Mouse (Mus musculus) thymus, postnatal 4 days (tissue): ENCODE results near the gene Wdr46.

Experiments used
- DNase-seq: peaks from one replicate; pipeline ENCODE4 v3.0.0; 2021

Gene Wdr46

DNA sequence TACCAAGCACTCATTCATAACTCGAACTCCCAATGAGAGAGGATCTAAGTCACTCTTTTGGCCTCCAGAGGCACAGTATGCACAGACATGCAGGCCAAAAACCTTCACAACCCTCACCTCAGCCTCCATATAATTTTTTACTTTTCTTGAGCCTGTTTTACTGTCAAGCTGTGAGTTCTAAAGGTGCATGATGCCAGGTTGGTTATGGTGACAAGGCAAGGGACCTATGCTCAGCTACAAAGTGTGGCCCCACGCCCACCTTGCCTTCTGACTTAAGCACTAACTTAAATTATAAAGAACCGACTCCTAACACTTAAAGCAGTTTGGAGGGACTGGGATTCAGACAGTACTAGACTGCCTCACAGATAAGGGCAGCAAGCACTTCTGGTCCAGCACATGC lies 12.8 kb downstream of the Wdr46 start:
- DNase-seq: no peak

DNA sequence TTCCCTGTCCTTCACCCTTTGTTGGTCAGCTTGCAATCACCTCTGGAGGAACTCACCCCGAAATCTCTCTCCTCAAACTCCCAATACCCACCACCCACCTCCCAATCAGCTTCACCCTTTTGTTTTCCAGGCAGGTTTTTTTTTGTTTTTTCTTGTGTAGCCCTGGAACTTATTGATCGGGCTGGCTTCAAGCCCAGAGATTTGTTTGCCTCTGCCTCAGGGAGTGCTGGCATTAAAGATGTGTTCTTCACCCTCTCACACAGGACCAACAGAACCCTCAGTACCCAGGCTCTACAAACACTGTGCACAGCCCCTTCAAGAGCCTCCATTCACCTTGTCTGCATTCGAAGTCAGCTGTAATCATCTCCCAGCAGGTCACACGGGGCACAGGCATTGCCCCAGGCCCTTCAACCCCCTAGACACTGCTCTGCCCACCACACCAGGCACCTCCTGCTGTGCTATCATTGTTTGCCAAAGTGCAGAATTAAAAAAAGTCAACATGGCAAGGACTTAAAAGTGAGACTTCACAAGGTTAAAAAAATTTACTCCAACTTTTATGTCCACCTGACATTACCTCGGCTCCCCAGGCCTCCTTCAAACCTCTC lies 13.6 kb downstream of the Wdr46 start:
- no peak for DNase-seq

DNA sequence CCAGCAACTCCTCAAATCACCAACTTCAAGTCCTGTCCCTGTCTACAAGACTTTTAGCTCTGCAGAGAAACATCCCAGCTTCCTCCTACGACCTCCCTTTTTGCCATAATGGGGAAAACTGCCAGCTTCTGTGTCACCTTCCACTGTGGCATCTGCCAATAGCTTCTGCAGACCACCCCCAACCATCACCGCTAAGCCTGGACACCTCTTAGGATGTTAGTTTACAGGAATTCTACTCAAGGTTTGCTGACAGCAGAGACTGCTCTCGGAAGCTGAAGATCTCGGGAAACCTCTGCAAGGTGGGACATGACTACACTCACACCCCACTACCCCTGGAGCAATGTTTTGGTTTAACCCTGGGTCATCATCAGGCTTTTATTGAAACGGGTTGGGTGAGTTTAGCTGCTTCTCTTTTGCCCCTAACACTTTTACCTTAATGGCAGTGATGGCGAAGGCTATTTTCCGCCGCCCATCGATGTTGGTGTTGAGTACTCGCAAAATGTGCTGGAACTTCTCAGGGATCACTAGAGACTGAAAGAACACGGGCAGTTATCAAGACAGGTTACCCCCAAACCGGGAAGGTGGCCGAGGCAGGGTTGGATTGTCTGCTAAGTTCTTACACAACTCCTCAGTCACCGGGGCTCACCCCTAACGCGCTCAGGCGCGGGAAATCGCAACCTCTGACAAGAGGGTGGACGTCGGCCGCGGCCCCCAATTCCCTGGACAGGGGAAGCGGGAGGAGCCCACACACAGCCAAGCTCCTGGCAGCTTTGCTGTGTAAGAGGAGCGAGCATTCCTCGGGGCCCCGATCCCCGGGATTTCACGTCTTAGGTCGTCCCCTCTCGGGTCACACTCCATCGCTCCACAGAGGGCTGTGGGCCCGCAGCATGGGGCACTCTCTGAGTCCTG lies 14.4 kb downstream of the Wdr46 start:
- DNase-seq: peak; percentile 69

GRCm38 (mm10) chr17:33955555-33956214 lies 15.2 kb downstream of the Wdr46 start, which contains the start of the genes Vps52 and Rps18:
Vps52 (plus strand) TSS chr17:33955812.
Rps18 (minus strand) TSS chr17:33956001.
- peak; percentile 94 for DNase-seq

DNA sequence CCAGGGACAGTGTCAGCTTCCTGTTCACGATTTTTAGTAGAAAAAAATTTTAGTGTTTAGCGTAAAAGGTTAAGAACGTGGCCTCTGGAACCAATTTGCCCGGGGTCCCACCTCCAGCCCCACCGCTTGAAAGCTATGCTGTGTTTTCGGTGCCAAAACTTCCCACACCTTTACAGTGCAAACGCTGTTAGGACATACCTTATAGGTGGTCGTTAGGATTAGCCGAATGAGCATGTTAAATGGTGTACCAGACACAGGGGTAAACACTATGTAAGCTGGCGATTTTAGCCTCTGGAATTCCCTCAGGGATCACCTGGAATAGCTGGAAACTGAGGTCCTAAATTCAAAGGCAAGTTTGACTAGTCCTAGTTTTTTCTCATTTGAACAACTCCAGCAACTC lies 15.9 kb downstream of the Wdr46 start:
- DNase-seq: no peak

DNA sequence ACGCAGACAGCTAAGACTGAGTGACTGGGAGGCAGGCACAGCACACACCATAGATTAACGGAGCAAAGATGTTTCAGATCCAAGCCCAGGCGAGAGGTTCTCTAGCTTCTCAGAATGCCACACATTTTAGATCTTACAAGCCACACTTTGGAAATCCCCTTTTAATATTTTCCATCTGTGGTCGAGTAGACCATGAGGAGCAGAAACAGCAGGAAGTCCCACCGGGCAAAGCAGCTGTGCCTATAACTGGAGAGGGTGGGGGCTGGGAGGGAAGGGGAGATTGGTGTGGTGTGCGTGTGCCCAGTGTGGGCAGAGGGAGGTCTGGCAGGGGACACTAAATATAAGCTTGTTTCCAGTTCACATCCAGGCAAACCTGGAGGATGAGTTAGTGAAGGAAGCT lies 17.0 kb downstream of the Wdr46 start:
- no peak for DNase-seq

- no peak for DNase-seq
These were observed 18.0 kb downstream of the Wdr46 start for GRCm38 (mm10) chr17:33958451-33958850.

DNA sequence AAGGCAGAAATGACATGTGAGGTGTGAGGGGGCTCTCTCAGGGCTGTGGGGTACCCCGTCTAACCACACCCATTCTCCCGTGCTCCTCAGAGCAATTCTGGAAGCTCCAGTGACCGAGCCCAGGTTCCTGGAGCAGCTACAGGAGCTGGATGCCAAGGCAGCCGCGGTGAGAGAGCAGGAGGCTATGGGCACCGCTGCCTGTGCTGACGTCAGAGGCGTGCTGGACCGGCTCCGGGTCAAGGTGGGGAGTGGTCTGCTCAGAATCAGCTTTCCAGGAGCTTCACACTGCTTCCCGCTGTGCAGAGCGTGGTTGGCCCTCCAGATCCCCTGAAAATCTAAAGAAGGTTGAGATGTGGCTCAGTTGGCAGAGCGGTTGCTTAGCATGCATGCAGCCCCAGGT lies 18.7 kb downstream of the Wdr46 start:
- no peak for DNase-seq

DNA sequence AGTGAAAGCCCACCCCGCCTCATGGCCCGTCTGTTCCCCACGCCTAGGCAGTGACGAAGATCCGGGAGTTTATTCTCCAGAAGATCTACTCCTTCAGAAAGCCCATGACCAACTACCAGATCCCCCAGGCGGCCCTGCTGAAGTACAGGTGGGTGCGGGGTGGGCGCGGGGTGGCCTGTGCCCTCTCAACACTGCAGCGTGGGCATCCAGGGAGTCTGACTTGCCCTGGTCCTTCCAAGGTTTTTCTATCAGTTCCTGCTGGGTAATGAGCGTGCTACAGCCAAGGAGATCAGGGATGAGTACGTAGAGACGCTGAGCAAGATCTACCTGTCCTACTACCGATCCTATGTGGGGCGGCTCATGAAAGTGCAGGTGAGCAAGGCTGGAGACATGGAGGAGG lies 19.5 kb downstream of the Wdr46 start:
- no peak for DNase-seq

- DNase-seq: no peak
These were observed 22.4 kb downstream of the Wdr46 start for GRCm38 (mm10) chr17:33962876-33963275.

DNA sequence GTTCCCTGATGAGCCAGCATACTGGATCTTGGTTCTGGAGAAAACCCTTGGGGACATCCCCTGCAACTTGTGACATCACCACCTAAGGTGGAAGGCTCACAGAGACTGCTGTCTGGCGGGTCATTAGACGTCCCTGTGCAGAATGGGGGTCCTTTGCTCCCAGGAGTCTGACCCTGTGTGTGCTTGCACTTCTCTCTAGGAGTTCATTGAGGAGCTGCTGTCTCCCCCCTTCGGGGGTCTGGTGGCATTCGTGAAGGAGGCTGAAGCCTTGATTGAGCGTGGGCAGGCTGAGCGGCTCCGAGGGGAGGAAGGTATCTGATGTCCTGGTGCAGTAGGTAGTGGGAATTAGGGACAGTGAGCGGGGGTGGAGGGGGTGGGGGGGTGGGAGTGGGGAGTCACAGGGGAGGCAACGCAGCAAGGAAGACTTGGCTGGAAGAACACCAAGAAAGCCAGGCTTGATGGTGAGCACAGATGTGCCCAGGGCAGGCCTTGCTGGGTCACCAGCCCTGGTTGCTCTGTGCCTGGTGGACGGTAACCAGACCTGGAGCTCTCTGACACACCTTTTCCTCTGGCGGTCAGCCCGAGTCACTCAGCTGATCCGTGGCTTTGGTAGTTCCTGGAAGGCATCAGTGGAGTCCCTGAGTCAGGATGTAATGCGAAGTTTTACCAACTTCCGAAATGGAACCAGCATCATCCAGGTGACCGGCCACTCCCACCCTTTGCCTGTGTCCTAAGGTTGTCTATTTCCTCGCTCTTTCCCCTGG lies 24.8 kb downstream of the Wdr46 start:
- no peak for DNase-seq

DNA sequence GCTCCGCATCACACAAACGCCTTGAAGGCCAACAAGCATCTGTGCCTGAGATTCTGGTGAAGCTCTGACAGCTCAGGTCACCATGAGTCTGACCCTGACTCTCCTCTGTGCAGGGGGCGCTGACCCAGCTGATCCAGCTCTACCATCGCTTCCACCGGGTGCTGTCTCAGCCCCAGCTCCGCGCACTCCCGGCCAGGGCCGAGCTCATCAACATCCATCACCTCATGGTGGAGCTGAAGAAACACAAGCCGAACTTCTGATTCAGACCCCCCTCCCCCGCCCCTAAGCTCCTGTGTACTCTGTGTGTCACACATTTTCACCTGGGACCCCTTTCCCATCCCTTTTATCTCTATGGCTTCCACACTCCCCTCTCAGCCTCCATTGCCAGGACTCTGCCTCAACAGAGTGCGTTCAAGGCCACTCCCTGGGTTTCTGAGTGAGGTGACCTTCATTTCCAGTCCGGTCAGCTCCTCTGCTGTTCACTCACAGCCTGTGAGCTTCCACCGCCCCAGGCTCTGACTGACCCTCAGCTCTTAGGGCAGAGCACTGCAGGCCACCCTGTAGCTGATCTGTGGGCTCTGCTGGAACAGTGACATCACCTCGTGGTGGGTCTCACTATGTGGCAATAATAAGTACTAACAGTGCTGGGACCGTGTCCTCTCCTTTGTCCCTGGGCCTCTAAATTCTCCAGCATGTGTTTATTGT lies 25.5 kb downstream of the Wdr46 start:
- DNase-seq: no peak

GRCm38 (mm10) chr17:33968489-33968888 lies 28.0 kb downstream of the Wdr46 start:
- DNase-seq: peak; percentile 82

- peak; percentile 57 for DNase-seq
These were observed 28.5 kb downstream of the Wdr46 start for GRCm38 (mm10) chr17:33968927-33969326.

- peak; percentile 64 for DNase-seq
These were observed 28.9 kb downstream of the Wdr46 start for GRCm38 (mm10) chr17:33969394-33969793.

DNA sequence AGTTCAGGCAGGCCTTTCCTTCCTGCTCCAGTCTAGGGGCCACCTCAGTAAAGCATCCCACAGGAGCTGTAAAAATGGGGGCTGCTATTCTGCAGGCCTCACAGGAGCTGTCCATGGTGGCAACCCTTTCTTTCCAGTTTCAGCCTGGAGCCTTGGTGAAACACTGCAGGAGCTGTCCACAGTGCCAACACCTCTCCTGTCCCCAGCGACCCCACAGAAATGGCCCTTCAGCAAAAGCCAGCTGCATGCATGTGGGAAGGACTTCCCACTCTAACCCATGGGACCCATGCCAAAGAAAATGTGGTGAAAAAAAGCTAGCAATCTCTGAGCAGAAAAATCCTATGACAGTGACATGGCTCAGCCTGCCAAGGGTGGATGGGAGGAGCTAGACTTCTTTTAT lies 32.2 kb downstream of the Wdr46 start:
- peak; percentile 61 for DNase-seq

GRCm38 (mm10) chr17:33973572-33973971 lies 33.1 kb downstream of the Wdr46 start:
- no peak for DNase-seq

DNA sequence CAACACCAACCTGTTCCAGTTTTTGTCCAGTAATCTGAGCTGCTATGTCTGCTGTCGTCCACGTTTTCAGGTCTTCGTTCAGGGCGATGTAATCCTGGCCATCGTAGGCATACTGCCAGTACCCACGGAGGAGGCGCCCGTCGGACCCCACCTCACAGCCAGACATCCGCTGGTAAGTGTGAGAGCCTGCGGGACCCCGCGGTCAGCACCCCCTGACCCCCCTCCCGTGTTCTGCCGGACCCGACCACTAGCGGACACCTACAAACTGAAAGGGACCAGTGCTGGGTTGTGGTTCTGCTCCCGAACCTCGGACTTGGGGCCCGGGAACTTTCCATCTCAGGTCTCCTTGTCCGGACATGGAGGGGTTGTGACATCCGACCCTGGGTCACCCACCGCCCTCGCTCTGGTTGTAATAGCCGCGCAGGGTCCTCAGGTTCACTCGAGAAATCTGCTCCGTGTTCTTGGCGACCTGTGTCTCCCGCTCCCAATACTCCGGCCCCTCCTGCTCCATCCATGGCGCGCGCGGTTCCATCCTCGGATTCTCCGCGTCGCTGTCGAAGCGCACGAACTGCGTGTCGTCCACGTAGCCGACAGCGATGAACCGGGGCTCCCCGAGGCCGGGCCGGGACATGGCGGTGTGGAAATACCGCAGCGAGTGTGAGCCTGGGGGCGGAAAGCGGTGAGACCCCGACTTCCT lies 37.5 kb downstream of the Wdr46 start:
- DNase-seq: peak; percentile 20

GRCm38 (mm10) chr17:33978631-33979031 lies 38.2 kb downstream of the Wdr46 start:
- peak; percentile 62 for DNase-seq

GRCm38 (mm10) chr17:33979512-33980050 lies 39.1 kb downstream of the Wdr46 start:
- DNase-seq: no peak
